Comparison of ENCODE assay signal across 8 mouse cellular contexts in the genomic region with DNA sequence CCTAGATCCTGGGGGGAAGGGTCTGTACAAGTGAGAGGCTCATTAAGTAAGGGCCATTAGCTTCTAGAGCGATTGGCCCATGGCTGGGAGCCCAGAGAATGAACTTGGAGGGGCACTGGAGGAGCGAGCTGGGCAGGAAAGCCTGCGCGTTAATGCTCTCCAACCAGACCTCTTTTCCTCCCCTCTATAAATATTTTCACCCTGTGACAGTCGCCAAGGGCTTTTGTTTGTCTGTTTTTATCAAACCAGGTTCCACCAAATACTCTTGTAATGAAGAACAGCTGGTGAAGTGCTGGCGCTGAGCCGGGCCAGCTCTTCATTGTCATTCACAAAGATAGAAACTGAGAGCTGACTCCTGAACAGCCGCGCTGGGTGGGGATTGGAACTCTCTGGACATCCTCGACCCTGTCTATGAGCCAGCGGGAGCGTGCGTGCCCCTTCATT.
DNase-seq lines count a peak whose midpoint lies in the region; ATAC-seq lines count a peak whose summit lies in the region.

No protein-coding gene starts in this region.

- peak; percentile 12 for DNase-seq in adrenal gland, adult 2 months
- DNase-seq in adrenal gland, postnatal 4 days (ENCODE audit: low spot score in 2 of 2): no peak
- DNase-seq in urinary bladder, postnatal 25 days (ENCODE audit: low spot score): peak; percentile 19
- DNase-seq in urinary bladder, postnatal 10 days (ENCODE audit: low spot score): no peak
- peak; percentile 31 for DNase-seq in hindbrain, embryonic 10.5 days (ENCODE audit: low spot score)
- DNase-seq in lung, postnatal 10 days: peak; percentile 53
- no peak for DNase-seq in left cerebral cortex, postnatal 25 days (ENCODE audit: low spot score in 2 of 2)

- no peaks in the 10 kb centered on the region for H3K36me3 ChIP-seq in hindbrain, embryonic 10.5 days

- 34% methylated on average over 13 of the region's 13 CpGs for WGBS in hindbrain, embryonic 10.5 days

- intact Hi-C loops in left cerebral cortex, postnatal 25 days (cut with DNase I): loop anchor here (5.0 kb wide), 1 partner anchor 55 kb away; no protein-coding TSS in a partner anchor

- peaks cover 25% of the 10 kb centered on the region for H3K4me1 ChIP-seq in hindbrain, embryonic 10.5 days (replicated peaks)

- H3K27me3 ChIP-seq in hindbrain, embryonic 10.5 days (ENCODE audit: insufficient read depth, poor library complexity, severe bottlenecking): no peaks in the 10 kb centered on the region

- no peak overlapping the region for H3K4me3 ChIP-seq in hindbrain, embryonic 10.5 days

- peaks cover 2% of the 10 kb centered on the region for H3K9me3 ChIP-seq in hindbrain, embryonic 10.5 days

- ATAC-seq in erythroblast, adult 5-6 weeks (replicated peaks; ENCODE audit: low FRiP score, poor library complexity, severe bottlenecking): no peak

- no peak overlapping the region for H3K27ac ChIP-seq in hindbrain, embryonic 10.5 days

Comparison
In these comparisons a context has a peak if more than half of its experiments do, and no peak if none do; other contexts are left out.
1. DNase-seq: peak in adrenal gland, adult 2 months (single experiment), urinary bladder, postnatal 25 days (single experiment), hindbrain, embryonic 10.5 days (single experiment) and lung, postnatal 10 days (single experiment); none in adrenal gland, postnatal 4 days (0 of 2), urinary bladder, postnatal 10 days (single experiment) and left cerebral cortex, postnatal 25 days (0 of 2).